ENCODE assay signal across 12 mouse cellular contexts in the genomic region with DNA sequence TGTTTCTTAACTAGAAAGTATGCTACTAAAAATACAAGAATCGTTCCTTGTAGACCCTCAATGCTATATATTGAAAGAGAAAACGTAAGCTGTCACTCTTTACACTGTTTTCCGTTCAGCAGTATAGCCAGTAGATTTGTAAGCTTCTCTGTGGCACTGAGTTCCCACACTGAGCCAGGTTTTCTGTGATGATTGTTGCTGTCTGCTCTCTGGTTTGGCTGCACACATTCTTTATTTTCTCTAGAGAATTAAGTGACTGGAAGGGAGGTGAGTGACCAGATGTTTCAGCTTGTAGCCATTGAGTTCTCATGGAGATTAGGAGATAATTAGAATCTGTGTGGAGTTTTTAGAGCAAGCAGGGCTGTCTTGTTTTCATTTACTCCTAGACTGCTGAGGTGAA. TPM values are rescaled to one million over a fixed set of nuclear protein-coding genes. Genes with fewer than 3 reads are reported as not detected.
A peak's percentile ranks its signal among the peaks of the same experiment; 100 is the strongest.
DNase-seq lines count a peak whose midpoint lies in the region; ATAC-seq lines count a peak whose summit lies in the region.
"Had no signal": no experiment of that assay in that cellular context is flagged by ENCODE, and none has a peak within 500 bp of the region (broad histone marks: within the 10 kb centered on the region; RNA-seq: fewer than 3 reads in every experiment).

No protein-coding gene starts in this region.

- H3K4me1 ChIP-seq in heart, embryonic 14.5 days (ENCODE audit: control insufficient read depth in 2 of 2, insufficient read depth in 2 of 2, low read length in 2 of 2) = peaks cover 4 to 32% of the 10 kb centered on the region in 2 experiments
- peaks cover 30% of the 10 kb centered on the region for H3K4me1 ChIP-seq in neural tube, embryonic 13.5 days (replicated peaks)
- peaks cover 16% of the 10 kb centered on the region for H3K4me1 ChIP-seq in embryonic facial prominence, embryonic 13.5 days

- DNase-seq in heart, adult 9 months (ENCODE audit: low spot score in 2 of 2) = no peak
- DNase-seq in neural tube, embryonic 10.5 days (ENCODE audit: extremely low spot score, low spot score) = no peak
- no peak for DNase-seq in cerebellum, postnatal 14 days
- DNase-seq: lung, postnatal 36 days; right cerebral cortex, adult 18-20 months; thymus, postnatal 4 days had no signal

- no peak for ATAC-seq in heart, embryonic 14.5 days (ENCODE audit: insufficient number of reproducible peaks, insufficient read depth, low FRiP score, low read depth)
- no peak for ATAC-seq in neural tube, embryonic 13.5 days (ENCODE audit: low read depth)
- ATAC-seq in embryonic facial prominence, embryonic 13.5 days (ENCODE audit: insufficient number of reproducible peaks, insufficient read depth, low FRiP score, low TSS enrichment, low read depth) = no peak
- ATAC-seq in erythroid progenitor cell, adult 5-6 weeks (replicated peaks; ENCODE audit: low FRiP score, poor library complexity, severe bottlenecking) = no peak
- ATAC-seq: activated CD4-positive, CD25-positive, alpha-beta regulatory T cell, adult 4 months had no signal

- no peak overlapping the region for H3K27ac ChIP-seq in heart, embryonic 14.5 days (replicated peaks in 1 of 2; ENCODE audit: control insufficient read depth in 1 of 2, insufficient read depth in 1 of 2, low read depth in 2 of 2, low read length in 2 of 2)
- no peak overlapping the region for H3K27ac ChIP-seq in neural tube, embryonic 13.5 days (replicated peaks)
- no peak overlapping the region for H3K27ac ChIP-seq in embryonic facial prominence, embryonic 13.5 days
- H3K27ac ChIP-seq: limb, embryonic 15.5 days had no signal

- no peak overlapping the region for H3K4me3 ChIP-seq in heart, embryonic 14.5 days (ENCODE audit: control insufficient read depth in 1 of 2, insufficient read depth in 1 of 2, low read depth in 1 of 2, low read length in 2 of 2)
- H3K4me3 ChIP-seq in neural tube, embryonic 13.5 days = no peak overlapping the region
- H3K4me3 ChIP-seq in embryonic facial prominence, embryonic 13.5 days = no peak overlapping the region
- H3K4me3 ChIP-seq: limb, embryonic 15.5 days had no signal

- H3K9me3 ChIP-seq in heart, embryonic 14.5 days (ENCODE audit: control insufficient read depth, low read length) = no peaks in the 10 kb centered on the region
- H3K9me3 ChIP-seq in neural tube, embryonic 13.5 days = no peaks in the 10 kb centered on the region
- H3K9me3 ChIP-seq in embryonic facial prominence, embryonic 13.5 days = no peaks in the 10 kb centered on the region
- H3K9me3 ChIP-seq: limb, embryonic 15.5 days had no signal

- H3K4me2 ChIP-seq in heart, embryonic 14.5 days (ENCODE audit: low read length) = peak overlapping the region; percentile 3; the same call in 1 of the 2 replicates
- H3K4me2 ChIP-seq in neural tube, embryonic 13.5 days = peak overlapping the region; percentile 18; the same call in 1 of the 2 replicates
- peak overlapping the region; percentile 26; the same call in 1 of the 2 replicates for H3K4me2 ChIP-seq in embryonic facial prominence, embryonic 13.5 days
- H3K4me2 ChIP-seq: limb, embryonic 15.5 days had no signal

- WGBS in heart, embryonic 14.5 days = 57% methylated on average over 3 of the region's 3 CpGs
- WGBS in neural tube, embryonic 13.5 days = 69% methylated on average over 3 of the region's 3 CpGs
- 38% methylated on average over 3 of the region's 3 CpGs for WGBS in embryonic facial prominence, embryonic 13.5 days

- H3K36me3 ChIP-seq in heart, embryonic 14.5 days (ENCODE audit: control insufficient read depth, insufficient read depth, low read length) = no peaks in the 10 kb centered on the region
- H3K36me3 ChIP-seq in neural tube, embryonic 13.5 days = no peaks in the 10 kb centered on the region
- no peaks in the 10 kb centered on the region for H3K36me3 ChIP-seq in embryonic facial prominence, embryonic 13.5 days
- H3K36me3 ChIP-seq: limb, embryonic 15.5 days had no signal

- H3K27me3 ChIP-seq in heart, embryonic 14.5 days (ENCODE audit: control insufficient read depth, insufficient read depth, low read length) = no peaks in the 10 kb centered on the region
- no peaks in the 10 kb centered on the region for H3K27me3 ChIP-seq in neural tube, embryonic 13.5 days
- H3K27me3 ChIP-seq in embryonic facial prominence, embryonic 13.5 days = no peaks in the 10 kb centered on the region
- H3K27me3 ChIP-seq: limb, embryonic 15.5 days had no signal

- no peak overlapping the region for H3K9ac ChIP-seq in heart, embryonic 14.5 days (ENCODE audit: low read length)
- no peak overlapping the region for H3K9ac ChIP-seq in neural tube, embryonic 13.5 days
- H3K9ac ChIP-seq in embryonic facial prominence, embryonic 13.5 days = no peak overlapping the region
- H3K9ac ChIP-seq: limb, embryonic 15.5 days had no signal

RNA-seq across cellular contexts. Expression of a gene that starts 3.0 kb away (rescaled TPM):
- 3.8 TPM in 2 replicates for polyA plus RNA-seq in heart, embryonic 14.5 days (2014; fragmentation: Nextera tagmentation; extraction: Ambion mirVana)
- polyA plus RNA-seq in neural tube, embryonic 13.5 days (2015; fragmentation: Nextera tagmentation; extraction: Ambion mirVana) = 3.8 and 5.1 TPM in 2 replicates
- polyA plus RNA-seq in embryonic facial prominence, embryonic 13.5 days (2015; fragmentation: Nextera tagmentation; extraction: Ambion mirVana) = 3.5 and 3.7 TPM in 2 replicates
- total RNA-seq in erythroid progenitor cell, adult 5-6 weeks (2015; ENCODE audit: low replicate concordance) = 12.6 and 15.9 TPM in 2 replicates
- total RNA-seq in erythroid progenitor cell, adult 5-6 weeks (2017; ENCODE audit: low replicate concordance) = 5.9 and 9.5 TPM in 2 replicates
